Mouse (Mus musculus): ENCODE data around the gene Prss35.

Prss35 gene

DNA sequence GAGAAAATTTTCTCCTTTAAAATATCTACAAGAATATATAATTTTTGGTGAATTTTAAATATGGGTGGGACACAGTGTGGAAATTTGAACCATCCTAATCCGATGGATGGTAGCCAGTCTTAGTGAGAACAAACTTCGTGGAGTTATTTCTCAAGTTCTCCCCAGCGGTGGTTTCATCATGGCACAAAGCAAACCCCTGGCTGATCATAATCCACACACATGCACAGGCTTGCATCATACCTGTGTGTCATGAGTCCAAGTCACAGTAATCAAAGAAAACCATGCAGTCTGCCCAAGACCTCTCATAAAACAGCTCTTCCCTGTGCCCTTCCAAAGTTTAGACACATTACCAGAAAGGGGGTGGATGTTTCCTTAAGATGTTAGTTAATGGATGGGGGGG lies 13.6 kb upstream of the Prss35 start:
- no peak for DNase-seq (ENCODE audit: low read depth in 2 of 2, low spot score in 2 of 2)

DNA sequence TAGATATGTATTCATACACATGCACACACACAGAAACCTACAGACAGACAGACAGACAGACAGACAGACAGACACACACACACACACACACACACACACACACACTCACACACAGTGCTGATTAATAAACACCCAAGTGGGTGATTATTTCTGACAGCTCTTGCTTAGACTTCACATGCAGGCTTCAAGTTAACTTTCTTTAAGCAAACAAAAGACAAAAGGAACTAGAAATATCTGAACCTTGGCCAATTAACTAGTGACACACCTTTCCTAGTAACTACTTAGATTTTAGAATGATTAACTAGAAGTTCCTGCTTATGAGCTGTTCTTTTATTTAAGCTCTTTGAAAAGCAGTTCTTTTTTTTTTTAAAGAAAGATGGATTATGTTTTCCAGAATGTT lies 9.1 kb upstream of the Prss35 start:
- no peak for DNase-seq (ENCODE audit: low read depth in 2 of 2, low spot score in 2 of 2)

DNA sequence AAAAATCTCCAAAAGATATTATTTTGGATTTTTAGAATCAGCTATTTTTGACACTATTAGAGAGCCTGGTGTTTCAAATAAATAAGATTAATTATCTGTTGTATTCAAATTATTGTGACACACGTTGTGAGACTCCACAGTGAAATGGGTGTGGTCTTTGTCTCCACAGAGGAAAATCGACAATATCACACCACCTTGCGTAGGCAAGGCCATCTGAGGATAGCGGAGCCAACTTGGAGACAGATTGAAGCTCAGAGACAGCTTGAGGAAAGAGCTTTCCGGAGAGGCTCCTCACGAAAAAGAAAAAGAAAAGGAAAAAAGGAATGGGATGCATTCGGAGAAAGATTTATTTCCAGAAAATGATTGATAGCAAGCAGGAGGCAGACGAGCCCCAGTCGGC lies 8.7 kb upstream of the Prss35 start:
- no peak for DNase-seq (ENCODE audit: low read depth in 2 of 2, low spot score in 2 of 2)

DNA sequence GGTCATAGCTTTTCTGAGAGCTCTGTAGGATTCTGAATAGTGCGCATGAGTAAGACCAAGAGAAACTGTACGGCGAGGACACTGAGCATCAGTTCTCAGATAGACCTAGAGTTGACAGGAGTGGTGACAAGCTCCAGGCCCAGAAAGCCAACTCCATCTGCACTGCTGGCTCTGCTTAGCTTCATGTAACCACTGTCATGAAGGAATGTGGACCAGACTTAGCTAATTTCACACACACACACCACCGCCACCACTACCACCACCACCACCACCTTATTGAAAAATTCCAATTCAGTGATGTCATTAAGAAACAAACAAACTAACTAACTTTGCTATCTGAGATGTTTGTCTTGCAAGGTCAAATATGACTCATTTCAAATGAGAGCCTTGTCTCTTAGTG lies 6.5 kb upstream of the Prss35 start:
- no peak for DNase-seq (ENCODE audit: low read depth in 2 of 2, low spot score in 2 of 2)

DNA sequence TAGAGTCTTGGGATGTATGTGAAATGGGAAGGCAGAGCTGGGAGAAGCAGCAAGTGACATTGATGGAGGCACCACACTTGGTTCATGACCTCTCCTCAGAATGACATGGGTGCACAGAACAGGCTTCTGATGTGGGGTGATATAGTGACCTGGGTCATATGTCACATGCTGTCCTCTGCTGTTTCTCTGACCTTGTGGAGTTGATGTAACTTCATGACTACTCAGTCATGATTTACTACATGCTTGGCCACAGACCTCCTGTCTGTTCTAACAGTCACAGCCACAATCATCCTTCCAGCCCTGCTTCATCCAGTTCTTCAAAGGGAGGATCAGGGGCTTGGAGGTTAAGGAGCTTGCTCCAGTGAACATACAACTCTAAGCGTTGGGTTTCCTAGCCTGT lies 5.4 kb upstream of the Prss35 start:
- DNase-seq (ENCODE audit: low read depth in 2 of 2, low spot score in 2 of 2): no peak

DNA sequence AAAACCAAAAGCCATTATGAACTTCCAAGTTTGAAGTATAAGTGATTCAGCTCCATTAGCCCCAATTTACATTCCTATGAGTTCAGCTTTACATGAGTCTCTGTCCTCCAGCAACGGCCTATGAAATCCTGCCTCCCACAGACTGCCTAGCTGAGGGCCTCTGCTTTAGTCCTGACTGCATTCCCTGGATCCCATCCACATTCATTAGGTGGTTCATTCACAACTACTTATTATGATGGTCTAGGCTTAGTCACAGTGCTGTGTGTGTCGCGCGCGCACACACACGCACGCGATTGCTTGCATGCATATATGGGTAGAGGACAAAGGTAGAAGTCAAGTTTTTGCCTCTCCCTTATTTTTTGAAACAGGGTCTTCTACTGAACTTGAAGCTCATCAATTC lies 4.6 kb upstream of the Prss35 start:
- no peak for DNase-seq (ENCODE audit: low read depth in 2 of 2, low spot score in 2 of 2)

DNA sequence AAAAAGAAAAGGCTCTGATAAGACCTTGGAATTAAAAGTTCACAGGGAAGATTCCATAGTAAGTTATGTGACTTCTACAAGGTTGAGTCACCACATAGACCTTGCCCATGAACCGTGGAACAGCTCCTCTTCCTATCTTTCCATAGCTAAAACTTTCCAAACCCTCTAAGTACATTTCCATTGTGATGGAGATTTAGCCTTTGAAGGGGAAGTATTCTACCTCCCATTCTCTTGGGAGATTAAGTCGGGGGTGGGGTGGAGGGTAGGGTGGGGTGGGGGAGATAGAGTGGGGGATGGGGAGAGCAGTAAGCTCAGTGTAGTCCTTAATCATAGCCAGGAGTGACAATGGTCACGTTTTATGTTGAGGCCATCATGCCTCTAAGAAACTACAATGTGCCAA lies 3.5 kb upstream of the Prss35 start:
- DNase-seq (ENCODE audit: low read depth in 2 of 2, low spot score in 2 of 2): no peak

DNA sequence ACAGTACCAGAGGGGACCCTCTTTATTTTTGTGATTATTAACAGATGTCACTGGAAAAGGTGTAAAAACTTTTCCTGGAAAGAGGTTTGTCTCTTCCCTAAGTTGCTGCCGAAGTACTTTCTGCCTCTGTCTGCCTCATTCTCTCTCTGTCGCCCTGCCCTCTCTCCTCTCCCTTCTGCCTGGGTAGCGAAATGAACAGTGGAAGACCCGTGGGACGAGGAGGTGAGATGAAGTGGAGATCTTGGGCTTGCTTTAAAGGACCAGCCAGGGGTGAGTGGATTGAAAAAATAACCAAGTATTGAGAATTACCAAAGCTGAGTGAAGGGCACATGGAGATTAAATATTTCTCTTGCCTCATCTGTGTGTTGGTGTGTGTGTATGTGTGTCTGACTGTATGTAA lies 592 bp downstream of the Prss35 start:
- DNase-seq (ENCODE audit: low read depth in 2 of 2, low spot score in 2 of 2): no peak

DNA sequence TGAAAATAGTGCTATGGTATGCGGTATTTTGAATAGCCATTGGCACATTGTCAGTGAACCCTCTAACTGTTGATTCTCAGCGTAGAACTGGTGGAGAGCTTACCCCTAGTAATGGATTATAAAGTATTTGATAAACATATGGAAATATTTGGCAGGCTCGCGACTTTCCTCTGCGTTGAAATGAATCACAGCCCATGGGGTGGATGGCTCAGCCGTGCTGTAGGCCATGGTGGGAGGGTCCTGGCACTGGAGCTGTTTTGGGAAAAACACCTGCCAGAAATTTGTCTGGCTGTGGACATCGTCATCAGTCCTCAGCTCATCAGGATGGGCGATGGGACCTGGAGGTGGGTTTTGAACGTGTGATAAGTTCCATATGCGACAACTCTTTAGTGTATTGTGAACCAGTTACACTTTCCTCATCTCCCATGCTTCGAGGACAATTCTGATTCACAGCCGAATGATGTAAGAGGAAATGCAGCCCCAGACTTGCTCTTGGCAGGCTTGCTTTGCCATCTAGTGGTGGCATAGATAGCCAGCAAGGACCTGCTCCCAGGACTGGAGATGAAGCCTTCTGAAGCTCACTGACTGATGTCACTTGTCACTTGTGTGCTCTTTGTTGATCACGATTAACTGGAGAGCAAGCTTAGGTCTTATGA lies 2.6 kb downstream of the Prss35 start:
- no peak for DNase-seq (ENCODE audit: low read depth in 2 of 2, low spot score in 2 of 2)

DNA sequence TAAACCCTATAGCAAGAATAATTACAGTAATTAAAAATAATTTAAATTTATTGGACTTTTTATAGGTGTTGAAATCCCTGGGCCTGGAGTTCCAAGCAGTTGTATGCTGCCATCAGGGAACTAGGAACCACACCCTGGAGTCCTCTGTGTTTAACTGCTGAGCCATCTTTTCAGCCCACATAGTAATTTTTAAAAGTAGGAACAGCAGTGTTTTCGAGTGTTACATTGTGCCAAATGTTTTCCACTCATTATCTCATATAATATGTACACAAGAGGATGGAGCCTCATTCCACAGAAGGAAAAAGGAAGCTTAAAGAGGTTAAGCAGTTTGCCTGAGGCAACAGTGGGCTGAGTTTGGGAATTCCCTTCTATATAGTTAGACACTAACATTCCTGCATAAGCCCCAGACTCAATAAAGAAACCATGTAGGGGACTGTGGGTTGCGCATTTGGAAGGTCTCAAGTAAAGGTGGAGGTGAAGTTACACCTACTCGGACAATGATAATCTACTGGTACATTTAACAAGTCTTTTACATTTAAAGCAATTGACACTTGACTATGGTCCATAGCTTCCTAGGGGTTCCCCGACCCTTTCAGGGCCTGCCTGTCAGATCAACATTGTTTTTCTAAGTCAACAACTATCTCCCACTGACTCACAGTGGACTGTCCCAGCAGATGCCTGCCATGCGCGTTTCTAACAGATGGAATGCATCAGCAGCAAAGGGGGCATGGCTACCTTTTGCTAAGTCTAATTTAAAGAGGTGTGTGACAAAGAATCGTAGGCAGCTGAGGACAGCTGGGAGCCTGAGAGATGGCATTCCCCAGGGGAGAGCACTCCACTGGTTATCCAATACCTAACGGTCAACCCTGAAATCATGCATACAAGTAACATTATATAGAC lies 19.3 kb downstream of the Prss35 start:
- DNase-seq (ENCODE audit: low read depth in 2 of 2, low spot score in 2 of 2): no peak

DNA sequence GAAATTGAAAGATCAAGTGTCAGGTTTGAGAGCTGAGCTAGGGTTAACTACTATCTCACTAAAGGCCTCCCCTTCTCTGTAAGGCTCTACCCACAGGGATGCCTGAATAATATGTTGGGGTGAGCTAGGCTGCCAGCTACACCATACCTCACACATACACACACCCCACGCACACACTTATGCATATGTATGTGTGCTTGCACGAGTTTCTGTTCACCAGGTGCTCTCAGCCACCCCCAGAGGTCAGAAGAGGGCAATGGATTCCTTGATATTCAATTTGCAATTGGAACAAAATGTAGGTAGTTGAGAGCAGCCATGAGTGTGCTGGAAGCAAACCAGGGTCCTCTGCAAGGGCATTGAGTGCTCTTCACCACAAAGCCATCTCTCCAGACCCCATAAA lies 20.6 kb downstream of the Prss35 start:
- DNase-seq (ENCODE audit: low read depth in 2 of 2, low spot score in 2 of 2): no peak

DNA sequence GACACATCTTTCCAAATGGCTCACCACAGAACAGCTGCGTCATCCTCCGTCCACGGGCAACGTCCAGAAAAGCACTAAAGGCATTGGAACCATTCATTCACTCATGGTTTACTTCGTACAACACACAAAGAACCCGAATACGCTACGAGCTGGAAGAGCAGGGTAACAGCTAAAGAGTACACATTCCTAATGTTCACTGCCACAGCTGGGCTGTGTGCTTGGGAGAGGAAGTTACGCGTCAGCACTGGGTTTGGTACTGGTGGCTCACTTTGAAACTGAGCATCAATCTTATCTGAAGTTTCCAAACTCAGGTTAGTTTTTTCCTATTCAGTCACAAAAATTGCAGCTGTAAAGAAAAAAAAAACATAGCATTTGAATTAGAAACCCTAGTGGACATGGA lies 23.5 kb downstream of the Prss35 start:
- no peak for DNase-seq (ENCODE audit: low read depth in 2 of 2, low spot score in 2 of 2)

DNA sequence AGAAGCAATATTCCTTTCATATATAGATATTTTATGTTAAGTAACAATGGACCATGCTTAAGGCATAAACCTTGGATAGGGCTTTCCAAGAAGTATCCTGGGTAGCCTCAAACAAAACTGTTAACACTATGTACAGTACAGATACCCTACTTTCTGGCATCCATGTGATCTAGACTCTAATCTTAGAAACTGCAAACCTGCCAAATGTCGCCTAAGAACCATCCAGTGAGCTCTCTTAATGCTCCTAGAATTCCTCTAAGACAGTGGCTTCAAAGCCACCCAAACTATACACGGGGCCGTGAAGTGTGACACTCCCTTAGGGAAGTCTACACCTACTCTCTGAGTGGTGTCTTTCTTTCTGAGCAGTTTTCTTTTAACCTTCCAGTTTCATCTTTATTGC lies 29.4 kb downstream of the Prss35 start:
- no peak for DNase-seq (ENCODE audit: low read depth in 2 of 2, low spot score in 2 of 2)

DNA sequence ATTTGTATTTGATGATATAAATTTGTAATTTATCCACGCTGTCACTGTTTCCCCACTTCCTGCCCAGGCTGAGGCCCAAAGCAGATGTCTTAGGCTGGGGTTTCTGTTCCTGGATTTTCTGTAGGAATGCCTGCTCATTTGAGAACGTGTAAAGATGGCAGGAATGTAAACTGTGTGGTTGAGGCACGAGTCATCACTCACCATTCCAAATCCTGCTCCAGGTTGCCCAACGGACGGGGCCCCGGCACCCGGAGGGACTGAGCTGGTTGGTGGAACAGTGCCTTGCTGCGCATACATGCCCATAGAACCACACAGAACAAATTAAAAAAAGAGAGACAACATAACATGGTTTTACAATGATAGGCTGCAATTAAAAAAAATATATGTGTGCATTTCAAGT lies 30.5 kb downstream of the Prss35 start:
- no peak for DNase-seq (ENCODE audit: low read depth in 2 of 2, low spot score in 2 of 2)

DNA sequence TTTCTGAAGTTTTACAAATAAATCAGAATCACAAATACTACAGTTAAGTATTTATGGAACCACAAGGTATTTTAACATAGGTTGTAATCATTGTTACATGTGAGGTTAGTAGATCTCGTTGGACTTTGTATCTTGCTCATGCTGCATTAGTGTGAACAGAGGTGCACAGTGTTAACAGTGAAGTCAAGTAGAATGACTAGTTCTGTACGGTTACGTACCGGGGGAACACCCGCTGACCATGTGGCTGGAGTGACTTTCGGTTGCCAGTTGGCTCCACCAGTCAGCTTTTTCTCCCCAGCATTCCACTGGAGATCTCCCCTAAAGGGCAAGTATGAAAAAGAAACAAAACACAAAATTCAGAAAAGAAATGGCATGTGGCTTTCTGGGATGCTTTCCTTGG lies 31.9 kb downstream of the Prss35 start:
- no peak for DNase-seq (ENCODE audit: low read depth in 2 of 2, low spot score in 2 of 2)

DNA sequence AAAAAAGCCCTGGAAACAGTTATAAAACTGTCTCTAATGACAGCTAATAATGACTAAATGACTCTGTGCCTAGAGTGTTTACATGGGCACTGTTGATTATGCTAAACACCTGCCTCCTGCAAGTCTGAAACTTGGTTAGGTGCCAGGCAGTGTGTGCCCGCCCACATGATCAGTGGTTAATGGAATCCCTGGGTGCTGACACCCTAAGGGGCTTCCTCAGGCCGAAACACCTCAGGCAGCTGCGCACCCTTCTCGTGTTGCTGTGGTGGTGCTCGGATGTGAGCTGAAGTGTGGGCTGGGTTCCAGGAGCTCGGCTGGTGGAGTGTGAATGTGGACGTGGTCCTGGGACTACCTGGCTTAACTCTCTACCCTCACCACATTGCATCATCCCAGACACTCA lies 33.9 kb downstream of the Prss35 start:
- no peak for DNase-seq (ENCODE audit: low read depth in 2 of 2, low spot score in 2 of 2)

DNA sequence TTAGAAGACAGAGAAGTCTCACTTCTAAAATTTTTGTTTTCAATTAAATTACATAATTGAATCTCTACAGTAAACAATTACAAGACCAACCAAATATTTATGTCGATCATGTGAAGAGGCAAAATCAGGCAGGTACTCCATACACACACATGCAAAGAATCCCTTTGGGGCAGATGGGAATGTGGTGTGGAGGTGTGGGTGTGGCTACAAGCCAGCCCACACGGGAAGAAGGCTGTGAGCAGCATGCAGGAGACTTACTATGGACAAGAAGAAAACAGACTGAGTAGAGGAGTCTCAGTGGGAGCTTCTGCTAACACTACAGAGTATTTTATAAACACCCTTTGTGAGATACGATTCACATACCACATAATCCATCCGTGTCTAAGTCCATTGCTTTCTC lies 34.8 kb downstream of the Prss35 start:
- no peak for DNase-seq (ENCODE audit: low read depth in 2 of 2, low spot score in 2 of 2)

DNA sequence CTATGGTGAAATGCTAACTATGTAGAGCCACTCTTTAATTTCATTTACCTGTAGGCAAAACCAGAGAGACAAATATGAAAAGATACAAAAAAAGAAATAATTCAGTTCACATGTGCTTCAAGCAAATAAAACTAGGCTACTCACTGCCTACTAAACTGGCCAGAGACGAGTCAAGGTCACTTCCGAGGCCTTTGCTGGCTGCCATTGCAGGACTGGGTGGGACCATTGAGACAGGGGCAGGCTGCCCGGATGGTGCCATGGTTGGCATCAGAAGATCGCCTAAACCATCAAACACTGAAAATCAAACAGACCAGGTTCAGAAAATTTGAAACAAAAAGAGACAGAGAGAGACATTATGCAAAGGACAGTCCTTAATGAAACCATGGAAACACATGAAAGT lies 38.0 kb downstream of the Prss35 start:
- no peak for DNase-seq (ENCODE audit: low read depth in 2 of 2, low spot score in 2 of 2)

DNA sequence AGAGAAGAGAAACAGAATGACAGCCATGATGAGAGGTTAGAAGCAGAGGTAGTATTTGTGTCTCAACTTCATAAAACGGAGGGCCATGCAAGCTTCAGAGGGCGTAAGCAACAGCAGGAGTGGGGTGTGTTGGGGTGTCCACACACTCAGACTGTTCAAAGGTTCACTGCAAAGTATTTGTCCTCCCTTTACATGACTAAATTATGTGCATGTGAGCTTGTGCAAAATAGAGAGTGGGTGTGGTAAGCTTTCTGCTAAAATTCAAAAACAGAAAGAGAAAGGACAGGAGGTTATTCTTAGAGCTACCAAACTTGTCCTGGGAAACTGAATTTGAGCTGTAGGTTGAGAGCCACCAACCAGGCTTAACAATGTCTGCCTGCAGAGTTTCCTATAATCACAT lies 39.4 kb downstream of the Prss35 start:
- DNase-seq (ENCODE audit: low read depth in 2 of 2, low spot score in 2 of 2): no peak

DNA sequence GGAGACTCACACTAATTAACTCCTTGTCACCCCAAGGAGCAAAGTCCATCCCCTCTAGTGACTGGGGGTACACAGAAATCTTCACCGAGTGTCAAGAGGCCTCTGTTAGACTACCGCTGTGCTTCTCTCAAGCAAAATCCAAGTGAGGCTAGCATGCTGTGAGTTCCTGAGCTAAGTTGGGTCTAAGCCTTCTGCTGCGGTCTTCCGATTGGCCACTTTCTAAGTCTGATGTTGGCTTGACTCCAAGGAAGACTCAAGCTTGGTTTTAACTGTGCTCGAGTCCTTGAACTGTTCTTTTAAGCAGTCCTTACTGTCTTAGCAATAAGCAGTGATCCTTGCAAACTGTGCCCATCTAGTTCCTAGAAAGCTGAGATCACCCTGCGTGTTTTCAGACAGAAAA lies 45.7 kb downstream of the Prss35 start:
- no peak for DNase-seq (ENCODE audit: low read depth in 2 of 2, low spot score in 2 of 2)

DNA sequence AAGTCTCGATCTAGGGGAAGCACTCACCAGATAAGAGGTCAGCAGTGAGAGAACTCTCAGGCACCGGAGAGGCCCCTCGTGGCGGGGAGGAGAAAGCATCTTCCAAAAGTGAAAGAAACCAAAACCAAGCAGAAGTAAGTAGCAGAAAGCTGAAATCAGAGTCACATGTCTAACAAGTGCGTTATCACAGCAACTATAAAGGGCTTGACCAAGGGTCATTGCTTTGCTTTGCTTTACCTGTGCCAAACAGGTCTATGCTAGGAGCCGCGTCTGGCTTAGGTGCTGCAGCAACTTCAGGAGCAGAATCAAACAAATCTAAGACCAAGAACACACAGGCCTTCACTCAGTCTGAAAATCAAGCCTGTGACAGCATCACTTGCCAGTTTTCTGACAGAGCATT lies 48.5 kb downstream of the Prss35 start:
- no peak for DNase-seq (ENCODE audit: low read depth in 2 of 2, low spot score in 2 of 2)

DNA sequence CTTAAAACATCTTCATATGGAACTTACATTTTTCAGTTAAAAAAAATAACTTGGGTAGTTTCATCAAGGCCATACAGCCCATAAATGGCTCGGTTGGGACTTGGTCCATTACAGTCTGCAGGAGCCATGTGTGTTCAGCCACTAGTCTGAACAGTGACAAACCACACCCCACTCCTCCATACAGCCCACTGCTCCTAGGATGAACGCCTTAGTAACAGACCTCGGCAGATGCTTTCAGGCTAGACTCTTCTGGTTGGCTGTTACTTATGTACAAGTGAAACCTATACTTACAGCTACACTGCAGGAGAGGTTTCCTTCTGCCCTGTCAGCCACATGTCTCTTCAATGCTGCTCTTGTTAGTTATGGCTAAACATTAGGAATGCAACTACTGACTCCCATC lies 51.8 kb downstream of the Prss35 start:
- no peak for DNase-seq (ENCODE audit: low read depth in 2 of 2, low spot score in 2 of 2)

DNA sequence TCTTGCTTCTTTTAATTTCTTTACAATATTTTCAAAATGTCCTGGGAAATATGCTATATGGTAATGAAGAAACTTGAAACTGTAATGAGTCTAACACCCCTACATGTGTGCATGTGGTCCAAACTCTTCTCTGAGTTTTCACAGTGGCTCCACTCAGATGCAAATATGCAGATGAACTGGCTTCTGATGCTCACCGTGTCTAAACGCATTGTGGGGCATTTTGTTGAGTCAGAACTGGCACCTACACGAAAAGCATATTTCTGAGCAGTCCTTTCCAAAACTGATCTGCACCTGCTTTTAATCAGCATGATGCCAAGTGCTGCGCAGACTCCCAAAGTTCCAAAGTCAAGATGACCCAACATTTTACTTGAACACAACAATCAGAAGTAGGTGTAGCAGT lies 54.1 kb downstream of the Prss35 start:
- no peak for DNase-seq (ENCODE audit: low read depth in 2 of 2, low spot score in 2 of 2)

Data from CD8-positive naive resting alpha-beta T cell, adult 2 months (primary cell).